Mouse (Mus musculus): ENCODE results near the gene Gamt. TPM values are rescaled to one million over a fixed set of nuclear protein-coding genes. Genes with fewer than 3 reads are reported as not detected.
"Not testable (repeated sequence)": the region's sequence is repeated elsewhere in the genome, so short reads cannot be mapped to it uniquely, and the experiment has no call there.

Gamt gene
- polyA plus RNA-seq, 1 experiment from 2014 or later = 22.4 TPM

GRCm38 (mm10) chr10:80211547-80212103 lies 49.2 kb downstream of the Gamt start:
- H3K4me1 ChIP-seq (ENCODE audit: control insufficient read depth, insufficient read depth, low read length); H3K27ac ChIP-seq (replicated peaks; ENCODE audit: low read depth, low read length); ATAC-seq (replicated peaks; ENCODE audit: insufficient number of reproducible peaks, low FRiP score, low TSS enrichment, low read depth); H3K4me3 ChIP-seq (ENCODE audit: low read depth, low read length); H3K27me3 ChIP-seq (ENCODE audit: control insufficient read depth, insufficient read depth, low read length); H3K4me2 ChIP-seq (ENCODE audit: low read depth, low read length); H3K9ac ChIP-seq (replicated peaks; ENCODE audit: low read length); H3K9me3 ChIP-seq (replicated peaks; ENCODE audit: control insufficient read depth, low read length); H3K36me3 ChIP-seq (replicated peaks; ENCODE audit: control insufficient read depth, insufficient read depth, low read depth, low read length); DNase-seq (ENCODE audit: low spot score): not testable (repeated sequence)
- 76% methylated on average over 7 of the region's 7 CpGs for WGBS

- Histone ChIP-seq H3K9ac (replicated peaks; ENCODE audit: low read length) (peak overlapping the region; percentile 41), H3K4me1 (ENCODE audit: control insufficient read depth, insufficient read depth, low read length) (no peaks in the 10 kb centered on the region), H3K4me2 (ENCODE audit: low read depth, low read length) (no peak overlapping the region; the same call in 1 of the 2 replicates), H3K27ac (replicated peaks; ENCODE audit: low read depth, low read length) (no peak overlapping the region), H3K27me3 (ENCODE audit: control insufficient read depth, insufficient read depth, low read length) (no peaks in the 10 kb centered on the region; the same call in 1 of the 2 replicates), H3K36me3 (replicated peaks; ENCODE audit: control insufficient read depth, insufficient read depth, low read depth, low read length) (no peaks in the 10 kb centered on the region), H3K9me3 (replicated peaks; ENCODE audit: control insufficient read depth, low read length) (no peaks in the 10 kb centered on the region), H3K4me3 (ENCODE audit: low read depth, low read length) (no peak overlapping the region)
- DNase-seq (ENCODE audit: low spot score) (peak; percentile 38), ATAC-seq (replicated peaks; ENCODE audit: insufficient number of reproducible peaks, low FRiP score, low TSS enrichment, low read depth) (peak; percentile 44; the same call in 1 of the 2 replicates)
- 12% methylated on average over 24 of the region's 24 CpGs for WGBS
Observed at GRCm38 (mm10) chr10:80208841-80209371, 51.9 kb downstream of the Gamt start.

GRCm38 (mm10) chr10:80208248-80208647 lies 52.6 kb downstream of the Gamt start:
- no peaks in the 10 kb centered on the region for H3K4me1 ChIP-seq (ENCODE audit: control insufficient read depth, insufficient read depth, low read length)
- no peak for DNase-seq (ENCODE audit: low spot score)
- no peaks in the 10 kb centered on the region for H3K9me3 ChIP-seq (replicated peaks; ENCODE audit: control insufficient read depth, low read length)
- H3K36me3 ChIP-seq (replicated peaks; ENCODE audit: control insufficient read depth, insufficient read depth, low read depth, low read length) = no peaks in the 10 kb centered on the region
- ATAC-seq (replicated peaks; ENCODE audit: insufficient number of reproducible peaks, low FRiP score, low TSS enrichment, low read depth) = no peak
- no peak overlapping the region for H3K9ac ChIP-seq (replicated peaks; ENCODE audit: low read length)
- H3K4me2 ChIP-seq (ENCODE audit: low read depth, low read length) = no peak overlapping the region
- 78% methylated on average over 4 of the region's 4 CpGs for WGBS
- H3K4me3 ChIP-seq (ENCODE audit: low read depth, low read length) = no peak overlapping the region
- H3K27ac ChIP-seq (replicated peaks; ENCODE audit: low read depth, low read length) = no peak overlapping the region
- no peaks in the 10 kb centered on the region; the same call in 1 of the 2 replicates for H3K27me3 ChIP-seq (ENCODE audit: control insufficient read depth, insufficient read depth, low read length)

Small RNAs within 50 kb of the gene (microRNA-seq; reads per million reads assigned to microRNA genes)
- not detected for gene Mir6911 (ENCODE audit: borderline number of aligned reads)

Other genes with a start within 250 kb of the Gamt start
- 5.2 and 6.7 TPM in 2 replicates for gene Arhgap45, start 244.4 kb downstream of the Gamt start, polyA plus RNA-seq (2014; fragmentation: Nextera tagmentation; extraction: Ambion mirVana)
- gene Polr2e, start 221.2 kb downstream of the Gamt start, polyA plus RNA-seq (2014; fragmentation: Nextera tagmentation; extraction: Ambion mirVana) = 266 and 287 TPM in 2 replicates
- gene Gpx4, start 213.8 kb downstream of the Gamt start, polyA plus RNA-seq (2014; fragmentation: Nextera tagmentation; extraction: Ambion mirVana) = 515 and 565 TPM in 2 replicates
- 5.6 and 6.6 TPM in 2 replicates for gene Sbno2, start 155.4 kb downstream of the Gamt start, polyA plus RNA-seq (2014; fragmentation: Nextera tagmentation; extraction: Ambion mirVana)
- gene Stk11, start 145.2 kb downstream of the Gamt start, polyA plus RNA-seq (2014; fragmentation: Nextera tagmentation; extraction: Ambion mirVana) = 16.6 and 18.5 TPM in 2 replicates
- 360 and 371 TPM in 2 replicates for gene Atp5d, start 122.4 kb downstream of the Gamt start, polyA plus RNA-seq (2014; fragmentation: Nextera tagmentation; extraction: Ambion mirVana)
- 6.8 and 9.0 TPM in 2 replicates for gene Cbarp, start 120.2 kb downstream of the Gamt start, polyA plus RNA-seq (2014; fragmentation: Nextera tagmentation; extraction: Ambion mirVana)
- 60.3 and 62.1 TPM in 2 replicates for gene Midn, start 112.7 kb downstream of the Gamt start, polyA plus RNA-seq (2014; fragmentation: Nextera tagmentation; extraction: Ambion mirVana)
- 74.0 and 77.8 TPM in 2 replicates for gene Cirbp, start 95.0 kb downstream of the Gamt start, polyA plus RNA-seq (2014; fragmentation: Nextera tagmentation; extraction: Ambion mirVana)
- 6.0 and 6.8 TPM in 2 replicates for gene 1600002K03Rik, start 88.1 kb downstream of the Gamt start, polyA plus RNA-seq (2014; fragmentation: Nextera tagmentation; extraction: Ambion mirVana)
- 34.6 and 42.3 TPM in 2 replicates for gene Efna2, start 81.5 kb downstream of the Gamt start, polyA plus RNA-seq (2014; fragmentation: Nextera tagmentation; extraction: Ambion mirVana)
- 75.1 and 94.3 TPM in 2 replicates for gene Mum1, start 34.6 kb downstream of the Gamt start, polyA plus RNA-seq (2014; fragmentation: Nextera tagmentation; extraction: Ambion mirVana)
- 221 and 253 TPM in 2 replicates for gene Ndufs7, start 11.9 kb downstream of the Gamt start, polyA plus RNA-seq (2014; fragmentation: Nextera tagmentation; extraction: Ambion mirVana)
- gene Dazap1, start 474 bp upstream of the Gamt start, polyA plus RNA-seq (2014; fragmentation: Nextera tagmentation; extraction: Ambion mirVana) = 40.9 and 44.7 TPM in 2 replicates
- gene Rps15, start 31.4 kb upstream of the Gamt start, polyA plus RNA-seq (2014; fragmentation: Nextera tagmentation; extraction: Ambion mirVana) = 886 and 948 TPM in 2 replicates
- 11.0 and 15.8 TPM in 2 replicates for gene Apc2, start 35.0 kb upstream of the Gamt start, polyA plus RNA-seq (2014; fragmentation: Nextera tagmentation; extraction: Ambion mirVana)
- gene 2310011J03Rik, start 59.5 kb upstream of the Gamt start, polyA plus RNA-seq (2014; fragmentation: Nextera tagmentation; extraction: Ambion mirVana) = 36.5 and 41.6 TPM in 2 replicates
- gene Pcsk4, start 68.5 kb upstream of the Gamt start, polyA plus RNA-seq (2014; fragmentation: Nextera tagmentation; extraction: Ambion mirVana) = 1.6 and 2.9 TPM in 2 replicates
- gene Reep6, start 68.9 kb upstream of the Gamt start, polyA plus RNA-seq (2014; fragmentation: Nextera tagmentation; extraction: Ambion mirVana) = 4.3 and 4.5 TPM in 2 replicates
- 0.14 and 0.88 TPM in 2 replicates for gene Adamtsl5, start 87.4 kb upstream of the Gamt start, polyA plus RNA-seq (2014; fragmentation: Nextera tagmentation; extraction: Ambion mirVana)
- gene Plk5, start 95.4 kb upstream of the Gamt start, polyA plus RNA-seq (2014; fragmentation: Nextera tagmentation; extraction: Ambion mirVana) = 0.26 and 0.52 TPM in 2 replicates
- gene Mex3d, start 126.6 kb upstream of the Gamt start, polyA plus RNA-seq (2014; fragmentation: Nextera tagmentation; extraction: Ambion mirVana) = 10.3 and 12.9 TPM in 2 replicates
- gene Mbd3, start 138.5 kb upstream of the Gamt start, polyA plus RNA-seq (2014; fragmentation: Nextera tagmentation; extraction: Ambion mirVana) = 241 and 259 TPM in 2 replicates
- 377 and 460 TPM in 2 replicates for gene Uqcr11, start 145.8 kb upstream of the Gamt start, polyA plus RNA-seq (2014; fragmentation: Nextera tagmentation; extraction: Ambion mirVana)
- 174 and 178 TPM in 2 replicates for gene Tcf3, start 172.6 kb upstream of the Gamt start, polyA plus RNA-seq (2014; fragmentation: Nextera tagmentation; extraction: Ambion mirVana)
- gene Onecut3, start 233.8 kb upstream of the Gamt start, polyA plus RNA-seq (2014; fragmentation: Nextera tagmentation; extraction: Ambion mirVana) = 0.22 and 0.43 TPM in 2 replicates

All from embryonic facial prominence, embryonic 11.5 days (tissue).